Mouse (Mus musculus): ENCODE results near the gene Nploc4. TPM values are rescaled to one million over a fixed set of nuclear protein-coding genes. Genes with fewer than 3 reads are reported as not detected.

Gene Nploc4
- polyA plus RNA-seq, 1 experiment = 35.9 TPM

DNA sequence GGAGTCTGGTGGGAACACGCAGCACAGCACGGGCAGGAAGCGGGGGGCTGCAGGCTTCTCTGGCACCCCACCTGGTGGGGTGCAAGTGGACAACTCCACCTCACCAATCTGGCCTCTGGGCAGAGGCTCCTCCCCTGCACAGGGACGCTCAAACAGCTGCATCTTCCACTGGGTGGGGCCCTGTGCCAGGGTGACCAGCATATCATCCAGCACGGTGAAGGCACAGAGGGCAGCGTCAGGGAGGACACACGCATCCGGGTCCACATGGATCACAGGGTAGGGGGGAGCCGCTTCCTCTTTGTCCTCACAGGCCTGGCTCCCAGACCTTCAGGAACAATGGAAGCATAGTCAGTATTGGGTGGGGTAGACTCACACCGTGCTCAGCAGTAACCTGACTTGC lies 60.2 kb downstream of the Nploc4 start:
- H3K4me1 ChIP-seq (ENCODE audit: control insufficient read depth, insufficient read depth, insufficient read length, low read length) = 0 out of 2 replicates have a peak, but pooled peaks cover 3% of the 10 kb centered on the region
- H3K4me3 ChIP-seq (ENCODE audit: insufficient read depth, low read depth, low read length) = peak overlapping the region; percentile 77
- H3K27ac ChIP-seq (replicated peaks; ENCODE audit: low read depth, low read length) = no peak overlapping the region

DNA sequence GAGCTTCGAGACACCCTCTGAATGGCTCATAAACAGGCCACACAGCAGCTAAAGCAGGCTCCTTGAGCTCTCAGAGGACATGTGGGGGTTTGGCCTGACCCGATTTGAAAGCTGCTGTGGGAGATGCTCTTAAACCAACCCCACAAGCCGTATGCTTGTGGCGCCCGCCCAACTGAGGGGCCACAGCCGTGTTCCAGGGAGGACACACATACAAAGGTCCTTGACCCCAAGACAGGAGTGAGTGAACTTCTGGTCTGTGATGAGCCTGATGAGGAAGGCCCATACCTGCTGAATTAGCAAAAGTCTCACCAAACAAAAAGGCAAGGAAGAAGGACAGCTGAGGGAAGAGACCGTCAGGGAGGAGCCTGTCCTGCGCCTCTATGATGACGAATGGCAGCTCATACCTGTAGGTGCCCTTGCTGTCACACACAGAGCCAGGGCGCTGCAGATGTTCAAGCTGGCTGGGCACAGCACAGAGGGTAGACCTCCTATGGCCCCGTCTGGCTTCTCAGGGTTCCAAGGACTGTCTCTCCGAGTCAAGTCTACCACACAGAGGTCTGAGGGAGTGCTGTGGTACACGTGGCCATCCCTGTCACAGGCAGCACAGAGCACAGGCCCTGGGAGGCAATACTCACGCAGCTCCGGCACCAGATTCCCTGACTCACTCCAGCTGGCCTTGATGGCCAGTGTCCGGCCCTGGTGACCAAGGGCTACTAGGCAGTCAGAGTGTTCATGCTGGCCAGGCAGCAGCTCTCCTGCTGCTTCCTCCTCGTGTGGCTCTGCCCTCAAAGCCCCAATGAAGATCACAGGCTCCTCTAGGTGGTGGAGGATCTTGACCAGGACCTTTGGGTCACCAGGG lies 61.0 kb downstream of the Nploc4 start:
- Histone ChIP-seq H3K27ac (replicated peaks; ENCODE audit: low read depth, low read length) (no peak overlapping the region), H3K4me3 (ENCODE audit: insufficient read depth, low read depth, low read length) (no peak overlapping the region), H3K4me1 (ENCODE audit: control insufficient read depth, insufficient read depth, insufficient read length, low read length) (0 out of 2 replicates have a peak, but pooled peaks cover 3% of the 10 kb centered on the region)

GRCm38 (mm10) chr11:120375324-120375723 lies 62.2 kb downstream of the Nploc4 start:
- no peak overlapping the region for H3K4me3 ChIP-seq (ENCODE audit: insufficient read depth, low read depth, low read length)
- H3K4me1 ChIP-seq (ENCODE audit: control insufficient read depth, insufficient read depth, insufficient read length, low read length) = 0 out of 2 replicates have a peak, but pooled peaks cover 3% of the 10 kb centered on the region
- H3K27ac ChIP-seq (replicated peaks; ENCODE audit: low read depth, low read length) = no peak overlapping the region

DNA sequence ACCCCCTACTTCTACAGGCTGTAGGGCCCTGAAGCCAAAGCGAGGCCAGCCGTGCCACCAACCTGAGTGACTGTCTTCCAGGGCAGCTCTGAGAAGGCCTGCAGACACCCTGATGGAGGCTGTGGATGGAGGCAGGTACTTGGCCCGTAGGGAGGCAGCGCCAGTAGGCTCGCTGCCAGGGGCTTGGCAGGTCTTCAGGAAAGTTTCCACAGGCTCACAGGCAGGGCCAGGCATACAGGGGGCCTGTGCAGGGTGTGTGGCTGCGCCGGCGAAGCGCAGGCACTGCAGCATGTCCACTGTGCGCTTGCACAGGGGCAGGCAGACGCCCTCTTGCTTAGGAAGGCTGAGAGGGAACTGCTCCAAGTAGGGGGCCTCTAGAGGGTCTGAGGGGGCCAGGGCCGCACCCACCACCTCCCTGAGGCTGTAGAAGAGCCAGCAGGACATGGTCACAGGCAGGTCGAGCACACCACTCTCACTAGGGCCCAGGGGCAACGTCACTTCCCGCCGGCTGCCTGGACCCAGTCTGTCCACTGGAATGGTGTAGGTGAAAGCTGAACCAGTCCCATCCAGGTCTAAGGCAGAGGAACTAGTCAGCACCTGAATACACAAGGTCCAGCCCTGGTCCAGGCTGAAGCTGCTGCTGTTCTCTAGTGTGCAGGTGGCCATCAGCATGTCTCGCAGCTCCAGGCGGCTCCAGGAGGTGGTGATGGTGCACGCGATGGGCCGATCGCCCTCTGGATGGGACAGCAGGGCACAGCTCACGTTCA lies 63.5 kb downstream of the Nploc4 start:
- H3K4me1 ChIP-seq (ENCODE audit: control insufficient read depth, insufficient read depth, insufficient read length, low read length) = peaks cover under 1% of the 10 kb centered on the region; the same call in 1 of the 2 replicates
- H3K4me3 ChIP-seq (ENCODE audit: insufficient read depth, low read depth, low read length) = no peak overlapping the region
- no peak overlapping the region for H3K27ac ChIP-seq (replicated peaks; ENCODE audit: low read depth, low read length)

- no peaks in the 10 kb centered on the region; the same call in 1 of the 2 replicates for H3K4me1 ChIP-seq (ENCODE audit: control insufficient read depth, insufficient read depth, insufficient read length, low read length)
- no peak overlapping the region for H3K4me3 ChIP-seq (ENCODE audit: insufficient read depth, low read depth, low read length)
- H3K27ac ChIP-seq (replicated peaks; ENCODE audit: low read depth, low read length) = no peak overlapping the region
Measured at GRCm38 (mm10) chr11:120373025-120373424, 64.5 kb downstream of the Nploc4 start.

DNA sequence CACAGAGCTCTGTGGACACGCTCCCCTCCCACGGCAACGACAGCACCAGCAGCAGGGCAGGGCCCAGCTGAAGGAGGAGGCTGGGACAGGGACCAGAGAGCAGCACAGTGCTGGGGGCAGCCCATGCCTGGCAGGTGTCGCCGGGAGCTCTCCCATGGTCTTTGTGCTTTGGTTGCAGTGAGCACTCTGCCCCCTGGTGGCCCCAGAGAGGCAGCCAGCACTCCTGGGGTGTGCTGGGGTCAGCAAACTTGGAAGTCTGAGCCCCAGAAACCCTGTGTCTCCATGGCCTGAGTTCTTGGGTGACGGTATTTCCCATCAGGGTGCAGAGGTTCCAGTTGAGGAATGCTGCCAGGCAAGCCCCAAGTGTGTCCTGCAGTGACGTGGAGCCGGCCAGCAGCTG lies 67.9 kb downstream of the Nploc4 start:
- H3K4me3 ChIP-seq (ENCODE audit: insufficient read depth, low read depth, low read length) = no peak overlapping the region
- H3K27ac ChIP-seq (replicated peaks; ENCODE audit: low read depth, low read length) = no peak overlapping the region
- H3K4me1 ChIP-seq (ENCODE audit: control insufficient read depth, insufficient read depth, insufficient read length, low read length) = no peaks in the 10 kb centered on the region; the same call in 1 of the 2 replicates

- Histone ChIP-seq H3K4me1 (ENCODE audit: control insufficient read depth, insufficient read depth, insufficient read length, low read length) (no peaks in the 10 kb centered on the region; the same call in 1 of the 2 replicates), H3K4me3 (ENCODE audit: insufficient read depth, low read depth, low read length) (no peak overlapping the region), H3K27ac (replicated peaks; ENCODE audit: low read depth, low read length) (no peak overlapping the region)
Measured at GRCm38 (mm10) chr11:120366443-120367027, 71.0 kb downstream of the Nploc4 start.

DNA sequence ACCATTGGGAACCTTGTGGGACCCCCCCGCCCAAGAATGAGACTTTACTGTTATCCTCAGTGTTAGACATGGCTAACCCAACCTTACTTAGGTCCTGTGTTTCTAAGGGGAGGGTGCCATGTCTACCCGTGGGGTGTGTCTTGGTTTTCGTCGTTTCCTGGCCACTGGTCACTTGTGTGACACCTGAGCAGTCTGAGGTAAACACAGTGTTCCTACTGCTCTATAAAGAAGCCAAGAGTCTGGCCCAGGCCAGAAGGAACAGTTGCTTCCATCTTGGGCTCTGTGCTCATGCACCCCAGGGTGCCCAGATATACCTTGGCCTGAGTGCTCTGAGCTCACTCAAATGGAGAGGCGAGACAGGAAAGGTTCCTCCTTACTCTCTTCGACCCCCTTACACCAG lies 74.6 kb downstream of the Nploc4 start:
- H3K27ac ChIP-seq (replicated peaks; ENCODE audit: low read depth, low read length) = no peak overlapping the region
- no peak overlapping the region for H3K4me3 ChIP-seq (ENCODE audit: insufficient read depth, low read depth, low read length)
- H3K4me1 ChIP-seq (ENCODE audit: control insufficient read depth, insufficient read depth, insufficient read length, low read length) = no peaks in the 10 kb centered on the region

- Histone ChIP-seq H3K4me1 (ENCODE audit: control insufficient read depth, insufficient read depth, insufficient read length, low read length) (no peaks in the 10 kb centered on the region), H3K27ac (replicated peaks; ENCODE audit: low read depth, low read length) (no peak within 1 kb of the TSS)
Measured at GRCm38 (mm10) chr11:120361295-120361694, 76.2 kb downstream of the Nploc4 start, which contains the start of gene Fscn2. Gene Fscn2, plus strand, starts transcription at chr11:120361534.

DNA sequence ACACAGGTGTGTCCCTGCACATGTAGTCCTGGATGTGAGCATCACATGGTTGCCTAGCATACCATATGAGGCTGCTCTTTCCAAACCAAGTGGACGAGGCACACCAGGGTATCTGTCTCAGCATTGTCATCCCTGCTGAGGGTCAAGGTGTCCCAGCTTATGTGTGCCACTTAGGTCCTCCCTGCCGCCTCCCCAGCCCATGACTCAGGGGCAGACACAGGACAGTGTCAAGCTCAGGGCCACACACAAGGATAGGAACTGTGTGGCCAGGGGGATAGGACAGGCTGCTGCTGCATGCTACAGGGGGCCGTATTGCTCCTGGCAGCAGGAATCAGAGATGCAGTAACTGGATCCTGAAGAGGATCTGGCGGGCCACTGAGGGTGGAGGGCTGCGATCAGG lies 76.8 kb downstream of the Nploc4 start:
- H3K4me1 ChIP-seq (ENCODE audit: control insufficient read depth, insufficient read depth, insufficient read length, low read length) = no peaks in the 10 kb centered on the region
- no peak overlapping the region for H3K27ac ChIP-seq (replicated peaks; ENCODE audit: low read depth, low read length)
- no peak overlapping the region for H3K4me3 ChIP-seq (ENCODE audit: insufficient read depth, low read depth, low read length)

More at GRCm38 (mm10) chr11:120361295-120361694, 76.2 kb downstream of the Nploc4 start, which contains the start of gene Fscn2:
- H3K4me3 ChIP-seq (ENCODE audit: insufficient read depth, low read depth, low read length) = no peak within 1 kb of the TSS

GRCm38 (mm10) chr11:120360062-120360461 lies 77.4 kb downstream of the Nploc4 start:
- no peak overlapping the region for H3K27ac ChIP-seq (replicated peaks; ENCODE audit: low read depth, low read length)
- H3K4me1 ChIP-seq (ENCODE audit: control insufficient read depth, insufficient read depth, insufficient read length, low read length) = no peaks in the 10 kb centered on the region
- H3K4me3 ChIP-seq (ENCODE audit: insufficient read depth, low read depth, low read length) = no peak overlapping the region

GRCm38 (mm10) chr11:120359391-120359790 lies 78.1 kb downstream of the Nploc4 start:
- no peak overlapping the region for H3K27ac ChIP-seq (replicated peaks; ENCODE audit: low read depth, low read length)
- H3K4me3 ChIP-seq (ENCODE audit: insufficient read depth, low read depth, low read length) = no peak overlapping the region
- H3K4me1 ChIP-seq (ENCODE audit: control insufficient read depth, insufficient read depth, insufficient read length, low read length) = no peaks in the 10 kb centered on the region

DNA sequence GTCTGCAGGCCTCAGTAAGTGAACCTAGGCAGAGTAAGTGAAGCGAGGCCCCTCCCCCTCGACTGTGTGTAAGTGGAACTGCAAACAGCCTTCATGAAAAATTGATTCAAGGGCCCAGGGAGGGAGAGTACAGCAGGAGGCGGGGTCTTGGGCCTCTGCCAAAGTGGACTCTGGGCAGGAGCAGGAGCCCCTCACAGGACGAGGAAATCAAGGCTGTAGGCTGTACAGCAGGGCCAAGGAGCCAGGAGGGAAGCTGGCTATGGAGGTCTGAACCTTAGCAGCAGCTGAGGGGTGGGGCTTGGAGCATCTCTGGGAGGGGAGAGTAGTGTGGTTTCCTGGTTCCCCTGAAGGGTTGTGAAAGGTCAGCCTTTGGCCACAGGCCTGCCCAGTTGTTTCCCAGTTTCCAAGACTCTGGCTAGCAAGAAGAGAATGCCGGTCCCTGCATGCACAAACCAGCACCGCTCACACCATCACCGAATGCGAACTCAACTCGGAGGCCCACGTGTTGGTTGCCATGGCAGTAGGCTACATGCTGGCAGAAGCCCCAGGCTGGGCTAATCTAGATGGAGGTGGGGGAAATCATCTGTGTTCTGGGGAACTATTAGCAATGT lies 79.6 kb downstream of the Nploc4 start:
- H3K27ac ChIP-seq (replicated peaks; ENCODE audit: low read depth, low read length) = no peak overlapping the region
- peaks cover under 1% of the 10 kb centered on the region; the same call in 1 of the 2 replicates for H3K4me1 ChIP-seq (ENCODE audit: control insufficient read depth, insufficient read depth, insufficient read length, low read length)
- no peak overlapping the region for H3K4me3 ChIP-seq (ENCODE audit: insufficient read depth, low read depth, low read length)

GRCm38 (mm10) chr11:120356900-120357299 lies 80.6 kb downstream of the Nploc4 start:
- H3K27ac ChIP-seq (replicated peaks; ENCODE audit: low read depth, low read length) = no peak overlapping the region
- no peak overlapping the region for H3K4me3 ChIP-seq (ENCODE audit: insufficient read depth, low read depth, low read length)
- peaks cover 4% of the 10 kb centered on the region; the same call in 1 of the 2 replicates for H3K4me1 ChIP-seq (ENCODE audit: control insufficient read depth, insufficient read depth, insufficient read length, low read length)
